Mouse (Mus musculus): ENCODE measurements around the gene Olfr1018. TPM values are rescaled to one million over a fixed set of nuclear protein-coding genes. Genes with fewer than 3 reads are reported as not detected.

The Olfr1018 gene
- total RNA-seq (2015) (not detected in 2 replicates), total RNA-seq (2017) (not detected in 2 replicates)

- no peak for ATAC-seq (replicated peaks; ENCODE audit: poor library complexity)
Observed at GRCm38 (mm10) chr2:85818179-85818578, at the start of gene Olfr1018. Gene Olfr1018 (plus strand): TSS chr2:85818479.

DNA sequence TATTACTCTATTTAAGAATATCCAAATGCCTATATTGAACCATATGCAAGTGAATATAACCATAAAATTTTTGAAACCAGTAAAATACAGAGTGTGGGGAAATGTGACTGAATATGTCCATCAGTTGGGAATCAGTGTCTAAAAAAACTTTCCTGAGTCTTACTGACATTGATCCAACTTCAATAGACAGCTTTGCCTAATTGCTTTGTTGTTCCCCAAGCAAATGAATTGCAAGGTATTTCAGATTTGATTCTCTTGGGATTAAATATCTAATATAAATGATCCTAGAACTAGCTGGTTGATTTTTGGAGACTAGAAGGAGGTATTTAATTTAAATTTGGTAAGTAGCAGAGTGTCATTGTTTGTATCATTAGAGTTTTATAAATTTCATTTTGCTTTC, 45.9 kb upstream of the Olfr1018 start, which contains the start of gene Olfr1014:
Gene Olfr1014 (plus strand): TSS at position 301 of the 400 bp plus-strand sequence.
- no peak for ATAC-seq (replicated peaks; ENCODE audit: poor library complexity)

GRCm38 (mm10) chr2:85781717-85782116, 36.6 kb upstream of the Olfr1018 start, which contains the start of gene Olfr1015:
Gene Olfr1015 (plus strand): TSS chr2:85782017.
- ATAC-seq (replicated peaks; ENCODE audit: poor library complexity), result no peak

- ATAC-seq (replicated peaks; ENCODE audit: poor library complexity), result no peak
Observed at GRCm38 (mm10) chr2:85792331-85792730, 25.9 kb upstream of the Olfr1018 start.

- no peak for ATAC-seq (replicated peaks; ENCODE audit: poor library complexity)
Observed at GRCm38 (mm10) chr2:85802444-85802843, 15.8 kb upstream of the Olfr1018 start, which contains the start of gene Olfr1016. Gene Olfr1016 (minus strand): TSS chr2:85802544.

DNA sequence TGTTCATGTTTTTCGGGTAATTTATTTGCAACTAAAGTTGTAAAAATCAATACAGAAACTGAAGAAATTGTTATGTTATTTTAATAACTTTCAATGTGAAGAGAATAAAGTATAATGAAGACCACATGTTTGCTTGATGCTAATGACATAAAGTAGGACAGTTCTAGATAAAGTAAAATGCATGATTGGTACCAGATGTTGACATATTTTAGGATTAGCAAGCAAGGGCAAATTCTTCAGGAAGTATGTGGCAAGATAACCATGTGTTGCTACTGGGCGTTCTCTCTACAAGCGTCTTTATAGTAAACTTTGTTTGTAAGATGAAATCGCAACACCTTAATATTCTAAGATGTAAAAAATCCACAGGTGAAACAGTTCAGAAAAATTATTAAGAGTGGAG, 13.8 kb upstream of the Olfr1018 start:
- no peak for ATAC-seq (replicated peaks; ENCODE audit: poor library complexity)

GRCm38 (mm10) chr2:85845383-85845782, 27.1 kb downstream of the Olfr1018 start, which contains the start of gene Olfr1019:
Gene Olfr1019 (minus strand): TSS chr2:85845483.
- ATAC-seq (replicated peaks; ENCODE audit: poor library complexity), result no peak

DNA sequence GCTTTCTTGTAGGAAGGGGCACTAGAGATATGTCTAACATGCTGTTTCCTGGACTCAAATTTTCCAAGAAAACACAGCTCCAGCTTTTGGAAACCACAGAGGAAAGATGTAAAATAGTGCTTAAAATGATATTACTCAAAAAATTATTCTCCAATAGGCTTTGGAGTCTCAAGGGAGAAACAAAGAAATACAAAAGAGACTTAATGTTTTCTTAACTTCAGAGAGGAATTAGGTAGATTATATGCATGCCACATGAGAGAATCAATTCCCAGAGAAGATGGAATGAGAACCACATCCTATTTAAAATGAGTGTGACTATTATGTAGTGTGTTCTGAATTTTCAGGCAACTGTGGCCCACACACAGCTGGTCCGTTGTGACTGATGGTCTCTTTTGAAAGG, 28.5 kb downstream of the Olfr1018 start, which contains the start of gene Olfr1020:
Gene Olfr1020 (plus strand): TSS at position 301 of the 400 bp plus-strand sequence.
- ATAC-seq (replicated peaks; ENCODE audit: poor library complexity), result no peak

- no peak for ATAC-seq (replicated peaks; ENCODE audit: poor library complexity)
Observed at GRCm38 (mm10) chr2:85868294-85868693, 50.0 kb downstream of the Olfr1018 start, which contains the start of gene Olfr1022. Gene Olfr1022 (plus strand): TSS chr2:85868594.

Other genes starting within 250 kb of the Olfr1018 start
- gene Olfr996, start 239.3 kb upstream of the Olfr1018 start, total RNA-seq (2015), result not detected in 2 replicates
- not detected in 2 replicates for gene Olfr996, start 239.3 kb upstream of the Olfr1018 start, total RNA-seq (2017)
- gene Olfr998, start 229.5 kb upstream of the Olfr1018 start, total RNA-seq (2015), result not detected in 2 replicates
- not detected in 2 replicates for gene Olfr998, start 229.5 kb upstream of the Olfr1018 start, total RNA-seq (2017)
- not detected in 2 replicates for gene Olfr1000, start 206.6 kb upstream of the Olfr1018 start, total RNA-seq (2015)
- not detected in 2 replicates for gene Olfr1000, start 206.6 kb upstream of the Olfr1018 start, total RNA-seq (2017)
- gene Olfr1002, start 167.8 kb upstream of the Olfr1018 start, total RNA-seq (2015), result not detected in 2 replicates
- gene Olfr1002, start 167.8 kb upstream of the Olfr1018 start, total RNA-seq (2017), result not detected in 2 replicates
- gene Olfr154, start 154.0 kb upstream of the Olfr1018 start, total RNA-seq (2015), result not detected in 2 replicates
- not detected in 2 replicates for gene Olfr154, start 154.0 kb upstream of the Olfr1018 start, total RNA-seq (2017)
- gene Olfr1006, start 139.7 kb upstream of the Olfr1018 start, total RNA-seq (2015), result not detected in 2 replicates
- not detected in 2 replicates for gene Olfr1006, start 139.7 kb upstream of the Olfr1018 start, total RNA-seq (2017)
- not detected in 2 replicates for gene Olfr1008, start 129.0 kb upstream of the Olfr1018 start, total RNA-seq (2015)
- gene Olfr1008, start 129.0 kb upstream of the Olfr1018 start, total RNA-seq (2017), result not detected in 2 replicates
- not detected in 2 replicates for gene Olfr1009, start 103.1 kb upstream of the Olfr1018 start, total RNA-seq (2015)
- gene Olfr1009, start 103.1 kb upstream of the Olfr1018 start, total RNA-seq (2017), result not detected in 2 replicates
- not detected in 2 replicates for gene Olfr1012, start 55.7 kb upstream of the Olfr1018 start, total RNA-seq (2015)
- gene Olfr1012, start 55.7 kb upstream of the Olfr1018 start, total RNA-seq (2017), result not detected in 2 replicates
- gene Olfr1013, start 51.4 kb upstream of the Olfr1018 start, total RNA-seq (2015), result not detected in 2 replicates
- not detected in 2 replicates for gene Olfr1013, start 51.4 kb upstream of the Olfr1018 start, total RNA-seq (2017)
- gene Olfr1014, start 45.8 kb upstream of the Olfr1018 start, total RNA-seq (2015), result not detected in 2 replicates
- gene Olfr1014, start 45.8 kb upstream of the Olfr1018 start, total RNA-seq (2017), result not detected in 2 replicates
- gene Olfr1015, start 36.5 kb upstream of the Olfr1018 start, total RNA-seq (2015), result not detected in 2 replicates
- gene Olfr1015, start 36.5 kb upstream of the Olfr1018 start, total RNA-seq (2017), result not detected in 2 replicates
- gene Olfr1016, start 15.9 kb upstream of the Olfr1018 start, total RNA-seq (2015), result not detected in 2 replicates
- gene Olfr1016, start 15.9 kb upstream of the Olfr1018 start, total RNA-seq (2017), result not detected in 2 replicates
- not detected in 2 replicates for gene Olfr1019, start 27.0 kb downstream of the Olfr1018 start, total RNA-seq (2015)
- gene Olfr1019, start 27.0 kb downstream of the Olfr1018 start, total RNA-seq (2017), result not detected in 2 replicates
- gene Olfr1020, start 28.6 kb downstream of the Olfr1018 start, total RNA-seq (2015), result not detected in 2 replicates
- gene Olfr1020, start 28.6 kb downstream of the Olfr1018 start, total RNA-seq (2017), result not detected in 2 replicates
- not detected in 2 replicates for gene Olfr1022, start 50.1 kb downstream of the Olfr1018 start, total RNA-seq (2015)
- gene Olfr1022, start 50.1 kb downstream of the Olfr1018 start, total RNA-seq (2017), result not detected in 2 replicates
- not detected in 2 replicates for gene Olfr1023, start 67.2 kb downstream of the Olfr1018 start, total RNA-seq (2015)
- not detected in 2 replicates for gene Olfr1023, start 67.2 kb downstream of the Olfr1018 start, total RNA-seq (2017)
- gene Olfr1024, start 86.6 kb downstream of the Olfr1018 start, total RNA-seq (2015), result not detected in 2 replicates
- not detected in 2 replicates for gene Olfr1024, start 86.6 kb downstream of the Olfr1018 start, total RNA-seq (2017)
- not detected in 2 replicates for gene Olfr1025-ps1, start 96.7 kb downstream of the Olfr1018 start, total RNA-seq (2015)
- not detected in 2 replicates for gene Olfr1025-ps1, start 96.7 kb downstream of the Olfr1018 start, total RNA-seq (2017)
- not detected in 2 replicates for gene Olfr1026, start 103.1 kb downstream of the Olfr1018 start, total RNA-seq (2015)
- not detected in 2 replicates for gene Olfr1026, start 103.1 kb downstream of the Olfr1018 start, total RNA-seq (2017)
- gene Olfr1028, start 132.0 kb downstream of the Olfr1018 start, total RNA-seq (2015), result not detected in 2 replicates
- gene Olfr1028, start 132.0 kb downstream of the Olfr1018 start, total RNA-seq (2017), result not detected in 2 replicates
- not detected in 2 replicates for gene Olfr1029, start 155.4 kb downstream of the Olfr1018 start, total RNA-seq (2015)
- not detected in 2 replicates for gene Olfr1029, start 155.4 kb downstream of the Olfr1018 start, total RNA-seq (2017)
- not detected in 2 replicates for gene Olfr1030, start 160.8 kb downstream of the Olfr1018 start, total RNA-seq (2015)
- not detected in 2 replicates for gene Olfr1030, start 160.8 kb downstream of the Olfr1018 start, total RNA-seq (2017)
- gene Olfr1031, start 171.8 kb downstream of the Olfr1018 start, total RNA-seq (2015), result not detected in 2 replicates
- not detected in 2 replicates for gene Olfr1031, start 171.8 kb downstream of the Olfr1018 start, total RNA-seq (2017)
- not detected in 2 replicates for gene Olfr1032, start 187.1 kb downstream of the Olfr1018 start, total RNA-seq (2015)
- not detected in 2 replicates for gene Olfr1032, start 187.1 kb downstream of the Olfr1018 start, total RNA-seq (2017)
- 0.10 and 0.24 TPM in 2 replicates for gene Olfr1033, start 202.2 kb downstream of the Olfr1018 start, total RNA-seq (2015)
- 0.14 TPM in 1 of 2 replicates, not detected in the other for gene Olfr1033, start 202.2 kb downstream of the Olfr1018 start, total RNA-seq (2017)
- gene Olfr1034, start 227.4 kb downstream of the Olfr1018 start, total RNA-seq (2015), result not detected in 2 replicates
- not detected in 2 replicates for gene Olfr1034, start 227.4 kb downstream of the Olfr1018 start, total RNA-seq (2017)